Mouse (Mus musculus) Muller cell, postnatal 12 days (primary cell): ENCODE measurements around the gene Adgre5.

Experiments
- DNase-seq: peaks from one replicate; pipeline ENCODE4 v3.0.0-alpha.2; 2015; ENCODE audit errors: inconsistent ontology term

Gene Adgre5

DNA sequence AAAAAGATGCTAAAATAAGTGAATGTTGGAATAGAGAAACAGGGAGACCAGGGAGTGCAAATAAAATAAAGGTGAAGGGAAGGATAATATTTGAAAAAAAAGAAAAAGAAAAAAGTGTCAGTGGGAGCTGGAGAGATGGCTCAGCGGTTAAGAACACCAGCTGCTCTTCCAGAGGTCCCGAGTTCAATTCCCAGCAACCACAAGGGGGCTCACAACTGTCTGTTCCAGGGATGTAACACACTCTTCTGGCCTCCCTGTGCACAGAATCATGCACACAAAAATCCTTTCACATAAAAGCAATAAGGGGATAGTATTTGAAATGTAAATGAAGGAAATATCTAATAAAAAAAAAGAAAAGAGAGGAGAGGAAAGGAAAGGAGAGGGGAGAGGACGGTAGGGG is 13.0 kb upstream of the Adgre5 start:
- DNase-seq, result no peak

- DNase-seq, result no peak
These were observed 8.1 kb upstream of the Adgre5 start for GRCm38 (mm10) chr8:83749265-83749664.

GRCm38 (mm10) chr8:83748708-83749107 is 7.6 kb upstream of the Adgre5 start:
- no peak for DNase-seq

- peak; percentile 42 for DNase-seq
These were observed 6.7 kb upstream of the Adgre5 start for GRCm38 (mm10) chr8:83747661-83748346.

DNA sequence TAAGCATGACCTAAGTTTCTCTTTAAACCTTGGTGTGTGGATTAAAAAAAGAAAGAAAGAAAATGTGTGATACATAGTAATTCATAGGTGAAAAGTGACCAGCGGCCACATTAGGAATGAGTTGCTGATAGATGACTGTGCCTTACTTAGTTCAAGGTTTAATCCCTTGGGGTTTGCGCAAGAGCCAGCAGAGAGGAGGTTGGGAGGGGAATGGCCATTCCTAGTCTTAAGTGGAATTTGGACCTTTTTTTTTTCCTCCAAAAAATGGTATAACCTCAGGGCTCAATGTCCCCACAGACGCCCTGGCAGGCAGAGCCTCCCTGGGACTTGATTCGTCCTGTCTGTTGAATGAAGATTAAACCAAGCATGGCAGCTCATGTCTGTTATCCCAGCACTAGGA is 2.9 kb upstream of the Adgre5 start:
- no peak for DNase-seq

GRCm38 (mm10) chr8:83742968-83743367 is 1.8 kb upstream of the Adgre5 start:
- DNase-seq, result no peak

GRCm38 (mm10) chr8:83741849-83742655 is 926 bp upstream of the Adgre5 start:
- DNase-seq, result no peak

DNA sequence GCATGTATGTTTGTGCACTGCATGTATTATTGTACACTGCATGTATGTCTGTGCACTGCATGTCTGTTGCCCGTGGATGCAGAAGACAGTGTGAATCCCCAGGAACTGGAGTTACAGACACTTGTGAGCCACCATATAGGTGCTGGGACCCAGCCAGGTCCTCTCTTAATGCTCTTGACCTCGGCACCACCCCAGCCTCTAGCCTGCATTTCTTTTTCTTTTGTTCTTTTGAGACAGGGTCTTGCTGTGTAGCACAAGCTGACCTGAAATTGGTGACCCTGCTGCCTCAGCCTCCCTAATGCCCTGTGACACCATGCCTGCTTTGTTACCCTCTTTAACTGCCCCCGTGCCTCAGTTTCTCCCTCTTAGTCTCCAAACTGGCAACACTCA is 545 bp downstream of the Adgre5 start:
- DNase-seq, result no peak

DNA sequence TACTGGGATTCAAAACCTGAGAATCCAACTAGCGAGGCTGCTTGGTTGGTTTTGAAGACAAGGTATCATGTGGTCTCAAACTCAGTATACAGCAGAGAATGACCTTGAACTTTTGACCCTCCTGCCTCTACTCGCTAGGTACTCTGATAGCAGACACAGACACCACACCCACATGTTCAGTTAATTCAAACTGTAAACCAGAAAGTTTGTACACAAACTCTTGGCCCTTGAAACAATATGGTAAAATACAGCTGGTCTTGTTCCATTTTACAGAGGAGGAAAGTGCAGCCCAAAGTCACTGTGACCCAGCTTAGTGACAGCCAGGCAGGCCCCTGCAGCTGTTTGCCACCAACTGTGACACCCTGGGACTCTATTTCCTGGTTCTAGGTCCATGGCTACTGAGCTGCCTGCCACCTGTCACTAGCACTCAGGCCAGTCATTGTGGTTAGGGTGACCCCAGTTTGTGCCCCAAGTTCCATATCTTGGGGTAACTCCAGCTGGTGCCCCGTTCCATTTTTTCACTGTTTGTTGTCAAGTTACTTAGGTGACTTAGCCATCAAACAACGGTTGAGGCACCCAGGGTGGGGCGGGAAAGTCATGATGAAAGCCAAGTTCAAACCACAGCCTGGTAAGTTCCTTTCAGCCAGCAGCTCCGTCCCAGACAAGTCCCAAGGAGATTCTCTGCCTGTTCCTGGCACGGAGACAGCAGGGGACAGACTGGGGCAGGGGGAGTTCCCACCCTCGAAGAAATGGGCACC is 1.2 kb downstream of the Adgre5 start:
- peak; percentile 77 for DNase-seq

DNA sequence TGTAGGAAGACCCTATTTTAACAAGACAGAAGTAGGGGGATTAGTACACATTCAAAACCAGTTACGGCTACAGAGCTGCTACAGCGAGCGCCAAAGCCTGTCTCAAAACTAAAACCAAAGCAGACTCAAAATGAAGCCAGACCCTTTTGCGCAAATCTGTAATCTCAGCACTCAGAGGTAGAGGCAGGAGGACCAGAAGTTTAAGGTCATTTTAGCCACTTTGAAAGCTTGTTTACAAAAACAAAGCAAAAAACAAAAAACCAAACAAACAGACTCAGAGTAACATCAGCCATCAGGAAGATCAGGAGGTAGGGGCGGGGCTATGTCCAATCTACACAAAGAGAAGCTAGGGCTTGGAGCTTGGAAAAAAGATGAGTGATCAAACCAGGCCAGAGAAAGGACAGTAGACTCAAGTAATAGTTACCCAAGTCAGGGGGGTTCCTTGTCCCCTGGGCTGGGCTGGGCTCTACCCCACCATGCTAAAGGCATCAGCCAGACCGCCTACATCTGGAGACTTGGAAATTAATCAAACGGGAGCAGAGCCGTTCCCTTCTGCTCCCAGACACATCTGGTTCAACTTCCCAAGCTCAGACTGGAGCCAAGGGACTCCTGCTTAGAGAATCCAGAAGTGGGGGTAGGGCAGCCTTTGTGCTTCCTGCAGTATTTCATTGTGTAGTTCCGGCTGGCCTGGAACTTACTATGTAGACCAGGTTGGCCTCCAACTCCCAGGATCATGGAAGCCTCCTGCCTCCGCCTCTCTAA is 2.0 kb downstream of the Adgre5 start:
- no peak for DNase-seq

- DNase-seq, result peak; percentile 89
These were observed 3.1 kb downstream of the Adgre5 start for GRCm38 (mm10) chr8:83737852-83738562.

DNA sequence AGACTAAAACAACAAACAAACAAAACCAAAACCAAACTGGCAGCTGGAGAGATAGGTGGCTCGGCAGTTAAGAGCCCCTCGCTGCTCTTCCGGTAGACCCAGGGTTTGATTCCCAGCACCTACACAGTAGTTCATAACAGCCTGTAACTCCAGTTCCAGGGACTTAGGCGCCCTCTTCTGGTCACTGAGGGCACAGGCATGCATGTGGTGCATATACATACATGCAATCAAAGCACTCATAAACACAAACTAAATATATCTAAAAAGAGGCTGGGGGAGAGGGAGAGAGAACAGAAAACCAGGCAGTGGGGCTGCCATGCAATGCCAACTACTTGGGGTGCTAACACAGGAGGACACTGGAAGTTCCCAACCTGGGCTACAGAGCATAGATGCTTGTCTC is 3.8 kb downstream of the Adgre5 start:
- DNase-seq, result no peak

DNA sequence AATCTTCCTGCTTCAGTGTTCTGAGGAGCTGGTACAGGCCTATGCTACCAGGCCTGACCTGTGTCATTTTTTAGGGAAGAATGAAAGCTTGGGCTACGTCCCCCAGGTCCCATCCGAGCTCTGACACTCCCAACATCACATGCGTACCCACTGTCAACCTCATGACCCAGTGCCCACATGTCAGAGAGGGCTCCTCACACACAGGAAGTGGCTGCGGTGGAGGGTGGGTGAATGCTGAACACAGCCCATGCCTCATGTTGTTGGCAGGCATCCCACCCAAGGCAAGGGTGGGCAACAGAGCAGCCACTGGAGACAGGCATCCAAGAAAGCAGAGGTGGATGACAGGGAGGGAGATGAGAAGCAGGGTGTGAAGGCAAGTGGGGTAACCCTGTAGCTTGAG is 4.4 kb downstream of the Adgre5 start:
- DNase-seq, result no peak

GRCm38 (mm10) chr8:83732919-83733318 is 8.2 kb downstream of the Adgre5 start:
- no peak for DNase-seq

DNA sequence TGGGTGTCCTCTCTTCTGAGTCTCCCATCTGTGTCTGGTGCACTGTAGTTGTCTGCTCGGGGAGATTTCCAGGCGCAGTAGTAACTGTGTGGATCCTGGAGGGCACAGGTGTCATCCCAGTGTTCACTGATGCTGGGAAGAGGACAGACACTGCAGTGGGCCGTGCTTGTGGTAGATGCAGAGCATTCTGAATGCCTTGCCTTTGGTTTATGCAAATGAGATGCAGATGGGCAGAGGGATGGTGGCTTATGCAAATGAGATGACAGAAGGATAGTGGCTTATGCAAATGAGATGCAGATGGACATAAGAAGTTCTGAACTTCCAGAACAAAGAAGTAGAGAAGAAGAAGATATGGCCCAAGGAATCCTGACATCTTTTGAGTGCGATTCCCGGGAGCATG is 9.2 kb downstream of the Adgre5 start:
- DNase-seq, result no peak

DNA sequence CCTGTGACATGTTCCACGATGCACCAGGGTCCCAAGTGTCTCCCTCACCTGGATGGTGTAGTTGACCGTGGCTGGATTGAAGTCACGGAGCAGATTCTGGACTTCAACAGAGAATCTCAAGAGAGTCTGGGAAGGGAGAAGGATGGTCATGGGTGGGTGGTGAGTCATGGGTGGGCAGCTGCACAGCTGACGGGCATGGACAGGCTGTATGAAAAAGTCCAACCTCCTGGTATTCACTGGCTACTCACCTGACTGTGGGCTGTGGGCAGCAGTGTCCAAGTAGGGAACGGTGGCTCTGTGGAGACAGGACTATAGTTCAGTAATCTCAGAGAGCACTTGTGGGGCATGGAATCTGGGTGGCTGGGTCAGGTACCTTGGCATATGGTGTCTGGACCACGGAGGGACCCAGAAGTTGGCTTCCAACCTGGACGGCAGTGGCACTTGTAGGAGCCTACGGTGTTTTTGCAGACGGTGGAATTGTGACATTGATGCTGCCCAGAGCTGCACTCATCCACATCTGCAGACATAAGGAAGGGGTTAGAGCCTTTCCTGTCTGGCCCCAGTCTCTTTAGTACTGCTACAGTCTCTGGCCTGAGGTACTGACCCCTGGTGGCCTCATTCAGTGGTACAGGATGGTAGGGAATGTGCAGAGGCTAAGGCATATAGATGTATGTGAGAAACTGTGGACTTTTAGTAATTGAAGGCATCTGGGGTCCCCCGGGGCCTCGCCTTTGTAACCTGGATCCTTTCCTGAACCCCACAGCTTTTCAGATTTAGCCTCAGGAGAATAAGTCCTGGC is 11.9 kb downstream of the Adgre5 start:
- no peak for DNase-seq

GRCm38 (mm10) chr8:83725521-83726102 is 15.5 kb downstream of the Adgre5 start:
- no peak for DNase-seq

DNA sequence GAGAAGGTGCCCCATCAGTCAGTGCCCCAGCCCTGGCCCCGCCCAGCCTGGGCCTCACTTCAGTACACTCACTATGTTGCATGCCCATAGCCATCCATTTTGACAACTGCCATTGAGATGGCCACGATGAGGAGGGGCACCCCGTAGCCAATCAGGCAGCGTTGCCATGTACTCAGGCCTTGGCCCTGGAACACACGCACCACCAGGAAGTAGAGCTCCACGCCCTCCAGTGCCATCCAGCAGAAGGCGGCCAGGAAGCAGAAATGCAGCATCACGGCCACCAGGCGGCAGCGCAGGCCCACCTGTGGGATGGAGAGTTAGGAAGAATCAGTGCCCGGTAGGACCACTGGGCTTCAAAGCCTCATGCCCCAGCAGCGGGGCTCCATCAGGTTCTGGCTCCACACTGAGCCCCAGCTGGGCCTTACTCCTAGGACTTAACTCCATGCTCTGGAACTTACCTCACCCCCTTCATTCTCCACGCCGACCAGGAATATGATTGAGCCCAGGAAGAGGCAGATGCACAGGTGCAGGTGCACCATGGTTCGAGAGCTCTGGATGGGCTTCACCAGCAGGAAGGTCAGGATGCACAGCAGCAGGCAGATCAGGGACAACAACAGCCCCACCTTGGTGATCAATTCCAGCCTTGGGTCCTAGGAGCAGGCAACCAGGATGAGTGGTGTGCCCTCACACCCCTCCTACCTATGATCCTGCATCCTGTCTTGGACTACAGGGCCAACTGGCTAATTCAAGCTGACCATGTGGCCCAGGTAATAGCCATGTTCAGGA is 16.2 kb downstream of the Adgre5 start:
- peak; percentile 79 for DNase-seq

- DNase-seq, result no peak
These were observed 17.6 kb downstream of the Adgre5 start for GRCm38 (mm10) chr8:83723447-83724083.
